Mouse (Mus musculus): ENCODE measurements around the gene Rnf38.

GRCm38 (mm10) chr4:44187431-44187830, 46.2 kb downstream of the Rnf38 start:
- TF ChIP-seq CTCF (IDR thresholded peaks at IDR 0.05; ENCODE audit: low read depth), result no peak
- no peak for TF ChIP-seq EP300 (IDR thresholded peaks at IDR 0.05; ENCODE audit: low read depth)

Data from liver, postnatal 0 days (tissue).